Mouse (Mus musculus) embryo, embryonic 11.5 days (tissue): ENCODE measurements around the gene Gpatch1.
A peak's percentile ranks its signal among the peaks of the same experiment; 100 is the strongest.
"Not testable (repeated sequence)": the region's sequence is repeated elsewhere in the genome, so short reads cannot be mapped to it uniquely, and the experiment has no call there.

Experiments
- DNase-seq: peaks from one replicate; pipeline ENCODE4 v3.0.0-alpha.2; 2012; ENCODE audit warnings: low read depth, low spot score

Gene Gpatch1

DNA sequence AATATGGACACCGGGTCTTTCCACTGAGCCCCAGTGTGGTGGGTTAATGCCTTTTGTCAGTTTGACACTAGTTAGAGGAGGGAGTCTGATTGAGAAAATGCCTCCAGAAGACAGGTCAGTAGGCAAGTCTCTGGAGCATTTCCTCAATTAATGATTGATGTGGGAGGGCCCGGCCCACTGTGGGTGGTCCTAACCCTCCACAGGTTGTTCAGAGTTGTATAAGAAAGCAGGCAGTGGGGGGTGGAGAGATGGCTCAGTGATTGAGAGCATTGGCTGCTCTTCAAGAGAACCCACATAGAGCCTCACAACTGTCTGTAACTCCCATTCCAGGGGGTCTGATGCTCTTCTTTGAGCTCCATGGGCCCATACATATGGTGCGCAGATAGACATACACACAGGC lies 13.3 kb upstream of the Gpatch1 start:
- no peak for DNase-seq

DNA sequence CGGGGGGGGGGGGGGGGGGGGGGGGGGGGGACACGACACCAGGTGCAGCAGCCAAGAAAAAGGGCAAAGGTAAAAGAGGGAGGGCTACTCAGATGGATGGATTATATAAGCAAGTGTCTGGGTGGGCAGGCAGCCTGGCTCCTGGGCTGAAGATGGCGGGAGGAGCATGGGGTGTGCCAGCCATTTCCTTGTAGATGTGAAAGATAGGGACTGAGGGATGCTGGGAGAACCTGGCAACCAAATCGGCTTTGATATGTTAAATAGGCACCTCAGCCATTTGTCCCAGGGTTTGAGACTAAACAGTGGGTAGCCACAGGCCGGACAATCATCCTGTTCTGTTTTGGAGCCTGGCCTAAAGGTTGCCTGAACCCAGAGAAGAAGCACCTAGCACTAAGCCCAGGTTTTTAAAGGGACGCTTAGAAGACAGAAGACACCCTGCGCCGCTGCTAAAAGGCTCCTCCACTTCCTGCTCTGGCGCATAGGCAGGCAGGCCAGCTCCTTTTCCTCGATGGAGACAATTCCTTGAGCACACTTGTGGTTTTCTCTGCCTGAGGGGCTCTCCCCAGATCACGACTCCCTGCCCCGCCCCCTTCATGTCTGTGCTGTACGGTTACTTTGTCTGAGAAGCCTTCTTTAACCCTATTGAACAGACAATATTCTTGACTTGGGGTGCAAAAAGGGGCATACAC lies 4.6 kb upstream of the Gpatch1 start:
- DNase-seq: no peak

DNA sequence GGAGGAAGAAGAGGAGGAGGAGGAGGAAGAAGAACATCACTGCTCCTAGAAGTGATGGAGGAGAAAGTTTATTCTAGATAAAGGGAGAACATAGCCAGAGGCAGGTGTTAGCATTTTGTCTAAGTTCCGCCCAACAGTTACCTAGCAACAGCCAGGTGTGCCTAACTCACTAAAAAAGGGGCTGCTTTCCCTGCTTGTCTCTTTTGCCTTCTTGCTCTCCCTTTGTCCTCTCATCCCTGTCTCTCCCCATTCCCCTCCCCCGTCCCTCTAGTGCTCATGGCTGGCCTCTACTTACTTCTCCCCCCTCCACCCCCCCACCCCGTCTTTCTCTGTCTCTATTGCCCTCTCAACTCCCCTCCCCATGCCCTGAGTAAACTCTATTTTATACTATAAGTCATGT lies 3.9 kb upstream of the Gpatch1 start:
- DNase-seq: no peak

DNA sequence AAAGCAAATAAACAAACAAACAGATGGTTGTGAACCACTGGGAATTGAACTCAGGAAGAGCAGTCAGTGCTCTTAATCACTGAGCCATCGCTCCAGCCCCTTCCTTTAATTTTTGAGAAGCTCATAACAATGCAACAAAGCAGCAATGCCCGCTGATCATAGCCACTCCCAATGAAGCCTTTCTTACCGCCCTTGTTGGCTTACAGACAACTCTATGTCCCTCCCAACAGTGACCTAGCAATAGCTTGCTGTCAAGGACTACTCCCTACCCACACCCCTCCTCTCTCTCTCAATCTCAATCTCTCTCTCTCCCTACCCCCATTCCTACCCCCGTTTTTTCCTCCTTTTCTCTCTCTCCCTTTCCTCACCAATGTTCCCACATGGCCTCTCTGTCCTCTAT lies 1.5 kb upstream of the Gpatch1 start:
- no peak for DNase-seq

DNA sequence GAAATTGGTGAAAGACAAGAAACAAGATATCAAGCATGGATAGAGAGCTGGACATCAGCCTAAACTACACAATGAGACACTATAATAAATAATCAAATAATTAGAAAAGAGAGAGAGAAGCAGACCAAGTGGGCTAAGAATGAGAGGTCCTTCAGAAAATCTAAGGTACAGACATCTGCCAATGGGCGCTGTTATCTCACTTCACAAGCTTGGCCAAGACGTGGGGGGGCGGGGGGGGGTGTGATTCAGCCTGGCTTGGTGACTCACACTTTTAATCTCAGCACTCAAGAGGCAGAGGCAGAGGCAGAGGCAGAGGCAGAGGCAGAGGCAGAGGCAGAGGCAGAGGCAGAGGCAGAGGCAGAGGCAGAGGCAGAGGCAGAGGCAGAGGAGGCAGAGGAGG lies 981 bp upstream of the Gpatch1 start:
- not testable (repeated sequence) for DNase-seq

DNA sequence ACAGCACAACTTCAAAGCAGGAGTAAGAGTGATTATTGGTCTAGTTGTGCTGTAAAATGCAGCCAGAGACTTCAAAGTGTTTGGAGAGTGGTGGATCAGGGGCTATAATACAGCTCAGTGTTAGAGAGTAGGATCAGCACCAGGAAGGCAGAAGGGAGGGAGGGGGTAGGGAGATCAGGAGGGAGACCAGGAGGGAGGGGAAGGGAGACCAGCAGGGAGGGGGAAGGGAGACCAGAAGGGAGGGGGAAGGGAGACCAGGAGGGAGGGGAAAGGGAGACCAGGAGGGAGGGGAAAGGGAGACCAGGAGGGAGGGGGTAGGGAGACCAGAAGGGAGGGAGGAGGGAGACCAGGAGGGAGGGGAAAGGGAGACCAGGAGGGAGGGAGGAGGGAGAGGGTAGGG lies 4.1 kb downstream of the Gpatch1 start:
- DNase-seq: no peak

DNA sequence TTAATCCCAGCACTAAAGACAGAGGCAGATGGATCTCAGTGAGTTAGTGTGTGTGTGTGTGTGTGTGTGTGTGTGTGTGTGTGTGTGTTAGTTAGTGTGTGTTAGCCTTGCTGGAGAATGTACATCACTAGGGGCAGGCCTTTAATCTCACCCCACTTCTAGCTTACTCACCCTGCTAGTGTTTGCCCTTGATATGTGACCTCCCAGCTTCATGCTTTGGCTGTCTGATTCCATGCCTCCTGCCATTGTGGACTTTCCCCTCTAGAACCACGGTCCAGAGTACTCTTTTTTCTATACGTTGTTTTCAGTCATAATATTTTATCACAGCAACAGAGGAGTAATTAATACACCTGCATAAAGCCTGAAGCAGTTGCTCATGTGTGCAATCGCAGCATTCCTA lies 7.0 kb downstream of the Gpatch1 start:
- no peak for DNase-seq

DNA sequence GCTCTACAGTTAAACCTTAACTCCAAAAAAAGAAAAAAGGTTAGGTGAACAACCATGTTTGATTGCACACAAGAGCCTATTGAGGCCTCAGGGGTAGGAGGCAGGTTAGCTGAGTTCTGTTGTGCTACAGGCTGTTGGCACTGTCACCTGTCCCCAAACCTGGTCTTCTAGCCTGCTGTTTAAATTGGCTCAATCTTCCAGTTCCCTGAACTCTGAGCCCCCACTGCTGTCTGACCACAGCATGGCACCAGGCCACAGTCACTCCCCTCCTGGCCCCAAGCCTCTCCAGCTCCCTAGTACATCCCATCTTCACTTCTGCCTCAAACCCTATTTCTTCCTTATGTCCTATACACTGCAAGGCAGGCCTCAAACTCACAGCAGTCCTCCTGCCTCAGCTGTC lies 17.4 kb downstream of the Gpatch1 start:
- no peak for DNase-seq

DNA sequence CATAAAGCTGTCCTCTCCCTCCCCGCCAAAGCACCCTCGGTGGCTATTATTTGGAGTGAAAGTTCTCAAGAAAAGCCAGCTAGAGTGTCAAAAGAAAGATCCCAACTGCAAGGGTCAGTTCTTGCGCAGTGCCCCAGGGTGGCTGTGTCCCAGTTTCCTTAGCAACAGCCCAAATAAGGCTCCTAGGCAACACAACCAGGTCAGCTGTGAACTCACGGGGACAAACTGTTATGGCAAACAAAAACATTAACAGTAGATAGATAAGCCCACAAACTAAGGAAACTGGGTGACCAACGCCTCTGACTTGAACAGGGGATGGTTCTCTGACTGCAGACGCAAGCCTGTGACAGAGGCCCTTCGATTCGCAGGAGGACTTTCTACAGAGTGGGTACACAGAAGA lies 18.6 kb downstream of the Gpatch1 start:
- DNase-seq: no peak

DNA sequence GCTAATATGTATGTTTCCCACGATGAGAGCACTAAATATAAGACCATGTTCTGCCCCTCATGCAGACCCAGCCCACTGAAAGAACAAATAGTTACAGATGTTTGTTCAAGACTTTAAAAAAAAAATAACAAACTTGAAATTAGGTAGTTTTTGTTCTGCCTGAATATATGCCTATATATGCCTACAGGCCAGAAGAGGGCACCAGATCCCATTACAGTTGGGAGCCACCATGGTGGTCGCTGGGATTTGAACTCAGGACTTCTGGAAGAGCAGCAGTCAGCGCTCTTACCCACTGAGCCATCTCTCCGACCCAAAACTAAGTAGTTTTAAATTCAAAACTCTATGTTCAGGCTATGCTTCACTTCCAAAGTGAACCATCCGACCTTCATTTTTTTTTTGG lies 20.4 kb downstream of the Gpatch1 start:
- no peak for DNase-seq

DNA sequence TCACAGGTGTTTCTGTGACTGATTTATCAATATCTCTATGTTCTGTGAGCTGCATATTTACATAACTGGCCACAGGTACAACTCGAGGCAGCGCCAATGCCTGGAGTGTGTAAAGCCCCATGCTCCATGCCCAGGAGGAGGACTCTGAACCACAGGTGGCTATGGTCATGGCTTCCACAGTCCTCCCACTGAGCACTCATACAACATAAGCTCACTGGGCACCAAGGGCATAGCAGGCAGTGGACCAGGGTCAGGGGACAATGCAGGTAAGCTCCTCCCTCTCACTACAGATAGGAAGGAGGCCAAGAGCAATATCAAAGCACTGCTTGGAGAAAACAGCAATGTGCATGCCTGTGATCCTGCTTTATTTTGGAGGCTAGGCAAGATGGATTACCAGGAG lies 22.6 kb downstream of the Gpatch1 start:
- no peak for DNase-seq

DNA sequence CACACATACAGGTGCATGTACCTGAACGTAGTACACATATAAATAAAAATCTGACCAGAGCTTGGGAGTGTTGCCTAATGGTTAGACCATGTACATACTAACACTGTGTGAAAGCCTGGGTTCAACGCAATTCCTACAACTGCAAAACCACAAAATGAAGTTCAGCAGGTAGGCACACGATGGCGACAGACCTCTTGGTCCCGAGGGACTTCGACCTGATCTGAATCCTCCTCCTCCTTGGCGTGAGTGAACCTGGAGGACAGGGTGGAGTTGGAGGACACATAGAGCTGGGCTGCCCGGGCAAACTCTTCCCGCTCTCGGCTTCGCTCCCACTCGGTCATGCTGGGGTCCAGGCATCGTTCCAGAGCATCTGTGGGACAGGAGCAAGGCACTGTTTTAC lies 24.8 kb downstream of the Gpatch1 start:
- no peak for DNase-seq

DNA sequence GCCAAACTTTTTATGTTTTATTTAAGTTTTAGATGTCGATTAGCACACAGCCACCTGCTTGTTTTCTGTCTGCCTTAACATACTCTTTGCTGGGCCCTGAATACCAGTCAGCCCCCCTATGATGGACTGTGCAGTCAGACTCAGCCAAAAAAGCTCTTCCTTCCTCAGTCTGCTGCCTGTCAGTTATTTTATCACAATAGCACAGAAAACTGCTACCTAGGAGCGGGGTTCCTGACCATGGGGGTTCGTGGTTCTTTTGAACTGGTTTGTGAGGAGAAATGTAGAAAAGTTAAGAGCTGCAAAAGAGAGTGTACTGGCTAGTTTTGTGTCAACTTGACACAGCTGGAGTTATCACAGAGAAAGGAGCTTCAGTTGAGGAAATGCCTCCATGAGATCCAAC lies 39.3 kb downstream of the Gpatch1 start:
- no peak for DNase-seq

DNA sequence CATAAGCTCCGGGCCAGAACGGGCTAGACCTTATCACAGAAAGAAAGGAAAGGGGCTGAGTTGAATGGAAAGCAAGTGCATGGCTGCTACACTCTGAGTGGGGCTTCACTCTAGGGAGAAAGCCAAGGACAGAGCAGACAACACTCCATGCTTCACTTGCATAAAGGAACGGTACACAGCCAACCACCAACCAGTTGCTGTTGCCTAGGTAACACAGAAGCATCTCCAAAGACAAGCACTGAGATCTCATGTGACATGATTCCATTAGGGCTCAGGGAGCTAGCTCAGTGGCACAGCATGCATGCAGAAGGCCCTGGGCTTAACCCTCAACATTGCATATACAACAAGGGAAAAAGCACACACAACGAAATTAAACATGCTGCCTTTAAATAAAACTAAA lies 40.8 kb downstream of the Gpatch1 start:
- no peak for DNase-seq

DNA sequence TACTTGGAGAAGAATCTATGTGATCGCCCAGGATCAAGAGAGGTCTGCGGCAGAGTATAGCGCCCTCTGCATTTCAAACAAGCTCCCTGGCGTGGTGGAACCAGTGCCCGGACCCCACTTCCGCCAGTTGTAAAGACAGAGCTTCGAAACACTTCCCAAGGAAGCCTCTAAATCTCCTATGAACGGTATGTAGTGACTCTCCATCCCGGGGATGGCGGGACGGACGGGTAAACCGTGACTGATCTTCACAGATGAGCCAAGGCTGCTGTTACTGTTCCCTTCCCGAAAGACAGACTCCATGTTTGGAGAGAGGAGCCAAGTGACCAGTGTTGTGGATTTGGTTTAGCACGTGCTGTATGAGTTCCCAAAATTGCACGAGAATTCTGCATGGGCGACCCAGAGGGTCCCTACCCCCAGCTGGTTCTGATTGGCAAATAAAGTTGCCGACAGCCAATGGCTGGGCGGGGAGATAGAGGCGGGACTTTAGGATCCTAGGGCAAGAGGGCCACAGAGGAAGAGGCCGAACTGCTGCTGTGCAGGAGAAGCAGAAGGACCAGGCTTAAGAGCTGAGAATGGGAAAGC lies 48.7 kb downstream of the Gpatch1 start:
- peak; percentile 38 for DNase-seq

DNA sequence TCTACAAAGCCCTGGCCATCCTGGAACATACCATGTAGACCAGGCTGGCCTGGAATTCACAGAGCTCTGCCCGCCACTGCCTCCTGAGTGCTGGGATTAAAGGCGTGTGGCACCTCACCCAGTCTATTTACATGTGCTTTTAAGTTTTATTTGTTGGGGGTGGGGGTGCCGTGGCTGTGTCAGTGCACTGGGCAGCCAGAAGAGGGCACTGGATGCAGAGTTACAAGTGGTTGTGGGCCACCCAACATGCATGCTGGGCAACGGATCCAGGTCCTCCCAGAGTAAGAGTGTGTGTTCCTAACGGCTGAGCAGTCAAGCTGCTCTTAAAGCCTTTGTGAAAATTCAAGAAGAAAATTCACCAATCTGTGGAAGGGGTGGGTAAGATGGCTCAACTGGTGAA lies 50.4 kb downstream of the Gpatch1 start:
- no peak for DNase-seq

DNA sequence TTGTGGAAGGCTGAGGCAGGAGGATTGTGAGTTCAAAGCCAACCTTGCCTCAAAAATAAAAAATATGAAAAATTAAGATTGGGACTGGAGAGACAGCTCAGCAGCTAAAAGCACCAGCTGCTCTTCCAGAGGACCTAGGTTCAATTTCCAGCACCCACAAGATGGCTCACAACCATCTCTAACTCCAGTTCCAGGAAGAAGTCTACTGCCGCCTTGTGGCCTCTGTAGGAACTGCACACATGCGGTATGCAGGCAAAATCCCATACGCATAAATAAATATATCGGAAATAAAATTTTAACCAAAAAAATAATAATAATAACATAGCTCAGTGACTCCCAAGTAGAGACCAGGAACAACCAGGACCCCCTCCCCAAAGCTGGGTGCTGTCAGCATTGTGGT lies 51.6 kb downstream of the Gpatch1 start:
- DNase-seq: no peak

DNA sequence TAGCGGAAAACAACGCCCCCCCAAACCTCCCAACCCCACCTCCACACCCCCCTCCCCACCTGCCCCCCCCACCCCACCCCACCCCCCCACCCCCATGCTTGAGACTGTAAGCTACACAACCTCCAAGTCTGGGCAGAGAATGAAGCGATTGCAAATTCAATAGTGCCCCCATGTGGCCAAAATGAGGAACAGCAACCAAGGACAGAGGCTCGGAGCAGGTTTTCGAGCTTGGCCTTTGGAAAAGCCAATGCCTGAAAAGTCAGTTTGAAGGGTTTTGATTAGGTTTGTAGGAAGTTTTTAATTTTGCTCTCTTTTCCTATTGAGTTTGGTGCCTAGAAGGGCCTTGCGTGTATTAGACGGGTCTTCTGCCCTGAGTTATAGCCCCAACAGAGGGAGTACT lies 53.5 kb downstream of the Gpatch1 start:
- DNase-seq: peak; percentile 36

DNA sequence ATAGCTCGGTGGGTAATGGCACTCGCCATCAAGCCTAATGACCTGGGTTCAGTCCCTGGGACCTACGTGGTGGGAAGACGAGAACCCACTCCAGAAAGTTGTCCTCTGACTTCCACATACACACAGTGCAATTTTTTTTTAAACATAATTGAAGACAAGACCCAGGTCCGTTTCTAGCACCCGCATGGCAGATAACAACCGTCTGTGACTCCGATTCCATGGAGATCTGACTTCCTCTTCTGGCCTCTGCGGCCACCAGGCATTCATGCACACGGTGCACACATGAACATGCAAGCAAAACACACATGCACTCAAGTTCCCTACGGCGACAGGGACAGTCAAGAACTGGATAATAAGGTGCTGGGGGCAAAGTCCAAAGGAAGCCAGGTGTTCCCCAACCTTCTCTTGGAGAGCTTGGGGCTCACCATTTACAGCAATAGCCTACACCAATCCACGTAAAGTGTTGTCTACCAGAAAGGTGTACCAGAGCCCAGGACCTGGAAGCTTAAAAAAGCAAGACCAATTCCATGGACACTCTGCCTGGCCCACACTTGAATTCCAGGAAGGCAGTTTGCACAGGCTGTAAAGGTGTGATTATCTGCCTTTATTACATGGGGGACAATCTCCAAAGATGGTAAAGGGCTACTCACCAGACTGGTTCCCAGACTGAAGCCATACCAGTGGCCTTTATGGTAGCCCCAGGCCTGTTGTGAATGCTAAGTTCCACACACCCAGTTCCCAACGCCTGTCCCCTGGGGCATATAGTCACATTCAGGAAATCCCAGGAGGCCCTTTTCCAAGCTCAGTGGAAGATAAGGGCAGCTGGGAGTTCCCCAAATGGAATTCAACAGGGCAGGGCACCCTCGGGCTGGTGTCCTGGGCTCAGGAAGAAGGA lies 54.4 kb downstream of the Gpatch1 start:
- no peak for DNase-seq

DNA sequence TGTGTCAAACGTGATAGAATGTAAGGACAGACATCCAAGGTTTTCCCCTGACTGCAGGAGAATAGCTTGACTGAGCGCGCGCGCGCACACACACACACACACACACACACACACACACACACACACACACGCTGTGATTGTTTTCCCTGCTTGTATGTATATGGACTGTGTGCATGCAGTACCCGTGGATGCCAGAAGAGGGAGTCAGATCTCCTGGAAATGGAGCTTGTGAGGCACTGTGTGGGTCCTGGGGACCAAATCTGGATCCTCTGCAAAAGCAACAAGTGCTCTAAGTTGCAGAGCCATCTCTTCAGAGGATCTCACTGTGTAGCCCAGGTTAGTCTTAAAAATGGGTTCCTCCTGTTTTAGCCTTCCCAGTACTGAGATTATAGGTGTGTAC lies 58.9 kb downstream of the Gpatch1 start:
- DNase-seq: no peak

DNA sequence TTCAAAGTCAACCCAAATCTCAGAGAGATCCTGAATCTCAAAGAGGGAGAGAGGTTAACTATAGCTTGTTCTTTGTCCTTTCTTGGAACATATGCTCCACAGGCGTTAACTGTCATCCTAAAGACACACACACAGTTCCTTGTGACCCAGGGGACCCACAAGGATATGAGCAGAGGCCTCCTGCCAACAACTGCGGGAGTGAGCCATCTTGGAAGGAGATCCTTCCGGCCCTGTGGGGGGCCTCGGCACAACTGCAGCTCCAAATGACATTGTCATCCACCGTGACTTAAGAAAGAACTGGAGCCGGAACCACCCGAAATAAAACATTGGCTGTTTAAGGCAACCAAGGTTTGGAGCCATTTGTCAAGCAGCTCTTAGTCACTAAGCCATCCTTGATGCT lies 59.9 kb downstream of the Gpatch1 start:
- no peak for DNase-seq

DNA sequence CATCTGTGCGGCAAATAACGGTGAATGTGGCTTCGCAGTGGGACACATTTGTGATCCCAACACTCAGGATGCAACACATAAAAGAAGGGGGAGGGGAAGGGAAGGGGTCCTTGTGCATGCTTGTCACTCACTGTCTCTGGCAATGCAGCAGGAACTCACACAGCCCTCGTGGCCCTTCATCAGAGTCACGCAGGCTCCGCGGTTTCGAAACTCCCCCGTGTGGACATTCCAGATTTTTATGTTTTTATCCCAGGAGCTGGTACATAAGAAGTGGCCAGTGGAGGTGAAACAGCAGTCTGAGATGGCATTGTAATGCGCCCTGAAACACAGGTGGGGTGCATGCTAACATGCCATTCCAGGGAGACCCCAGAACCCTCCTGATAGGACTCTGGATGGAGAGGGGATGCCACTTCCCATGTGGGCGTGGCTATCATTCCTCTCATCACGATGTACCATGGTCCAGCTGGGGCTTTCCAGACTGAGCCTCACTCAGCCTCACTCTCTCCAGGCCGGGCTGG lies 66.1 kb downstream of the Gpatch1 start:
- peak; percentile 24 for DNase-seq

DNA sequence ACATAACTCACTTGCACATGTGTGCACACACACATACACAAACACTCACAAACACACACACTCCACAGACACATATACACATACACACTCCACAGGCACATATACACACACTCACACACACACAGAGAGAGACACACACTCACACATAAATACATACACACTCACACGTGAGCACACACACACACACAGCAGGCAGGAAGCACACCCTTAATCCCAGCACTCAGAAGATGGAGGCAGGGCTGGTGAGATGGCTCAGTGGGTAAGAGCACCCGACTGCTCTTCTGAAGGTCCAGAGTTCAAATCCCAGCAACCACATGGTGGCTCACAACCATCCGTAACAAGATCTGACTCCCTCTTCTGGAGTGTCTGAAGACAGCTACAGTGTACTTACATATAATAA lies 80.3 kb downstream of the Gpatch1 start:
- DNase-seq: not testable (repeated sequence)
